Mouse (Mus musculus): ENCODE data around the gene Dbp. TPM values are rescaled to one million over a fixed set of nuclear protein-coding genes. Genes with fewer than 3 reads are reported as not detected.
"Not testable (repeated sequence)": the region's sequence is repeated elsewhere in the genome, so short reads cannot be mapped to it uniquely, and the experiment has no call there.

The Dbp gene
- total and polyA plus RNA-seq, 3 experiments, result 22.5 to 24.4 TPM; not detected in 1

GRCm38 (mm10) chr7:45704730-45705442, at the start of gene Dbp (continued):
- TF ChIP-seq EP300 (IDR thresholded peaks at IDR 0.05; ENCODE audit: low read depth in 1 of 2, low read length in 2 of 2), result no peak; a peak in 1 of 4 replicates
- no peak for TF ChIP-seq CTCF (IDR thresholded peaks at IDR 0.05 in 2 of 3, conservative IDR thresholded peaks at IDR 0.05 in 1 of 3; ENCODE audit: control insufficient read depth in 1 of 3, insufficient read depth in 1 of 3, low read depth in 2 of 3, low read length in 3 of 3, poor library complexity in 1 of 3, severe bottlenecking in 1 of 3)
- no peak; a peak in 1 of 4 replicates for TF ChIP-seq USF2 (IDR thresholded peaks at IDR 0.05; ENCODE audit: borderline replicate concordance in 1 of 2, insufficient read depth in 1 of 2, low read depth in 1 of 2, low read length in 2 of 2)

GRCm38 (mm10) chr7:45660746-45661478, 44.0 kb upstream of the Dbp start:
- H3K9me3 ChIP-seq (replicated peaks; ENCODE audit: insufficient read depth, low read length), result no peaks in the 10 kb centered on the region

DNA sequence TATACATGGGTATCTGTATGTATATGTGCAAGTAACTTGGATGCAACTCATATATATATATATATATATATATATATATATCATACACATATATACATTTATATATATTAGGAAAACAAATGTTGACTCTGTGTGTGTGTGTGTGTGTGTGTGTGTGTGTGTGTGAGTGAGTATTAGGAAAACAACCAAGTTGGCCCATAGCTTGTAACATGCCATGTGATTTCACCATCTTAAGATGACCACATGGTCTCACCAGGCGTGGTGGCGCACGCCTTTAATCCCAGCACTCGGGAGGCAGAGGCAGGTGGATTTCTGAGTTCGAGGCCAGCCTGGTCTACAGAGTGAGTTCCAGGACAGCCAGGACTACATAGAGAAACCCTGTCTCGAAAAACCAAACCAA, 43.2 kb upstream of the Dbp start:
- H3K27me3 ChIP-seq (ENCODE audit: control insufficient read depth in 1 of 2, insufficient read depth in 2 of 2, low read length in 2 of 2); H3K79me2 ChIP-seq (ENCODE audit: control insufficient read depth, insufficient read depth, low read length, poor library complexity); H3K4me1 ChIP-seq (ENCODE audit: control insufficient read depth in 1 of 2, insufficient read depth in 2 of 2, low read length in 2 of 2); H3K36me3 ChIP-seq (ENCODE audit: control insufficient read depth in 1 of 2, insufficient read depth in 2 of 2, low read length in 2 of 2); H3K9ac ChIP-seq (ENCODE audit: control insufficient read depth, low read depth, low read length, poor library complexity, severe bottlenecking); H3K9me3 ChIP-seq (replicated peaks; ENCODE audit: insufficient read depth, low read length); DNase-seq (ENCODE audit: low read depth, low spot score); H3K4me3 ChIP-seq (ENCODE audit: control insufficient read depth in 1 of 2, insufficient read depth in 1 of 2, low read depth in 2 of 2, low read length in 2 of 2); H3K27ac ChIP-seq (ENCODE audit: control insufficient read depth, low read depth, low read length): not testable (repeated sequence)

More at GRCm38 (mm10) chr7:45660746-45661478, 44.0 kb upstream of the Dbp start:
- no peak for TF ChIP-seq TCF12 (IDR thresholded peaks at IDR 0.05; ENCODE audit: low read depth, low read length)
- TF ChIP-seq KAT2A (conservative IDR thresholded peaks at IDR 0.05; ENCODE audit: low read depth, low read length), result no peak
- no peak for TF ChIP-seq ZKSCAN1 (IDR thresholded peaks at IDR 0.05; ENCODE audit: low read depth, low read length)
- TF ChIP-seq ETS1 (IDR thresholded peaks at IDR 0.05; ENCODE audit: low read depth, low read length), result no peak
- no peak for TF ChIP-seq GABPA (IDR thresholded peaks at IDR 0.05; ENCODE audit: low read depth, low read length)
- TF ChIP-seq MYB (IDR thresholded peaks at IDR 0.05; ENCODE audit: low read depth, low read length), result no peak
- no peak for TF ChIP-seq CHD1 (IDR thresholded peaks at IDR 0.05; ENCODE audit: low read depth, low read length)
- no peak for TF ChIP-seq POLR2A (IDR thresholded peaks at IDR 0.05; ENCODE audit: control insufficient read depth in 1 of 2, insufficient read depth in 1 of 2, low read depth in 1 of 2, low read length in 2 of 2, poor library complexity in 1 of 2)
- TF ChIP-seq NELFE (IDR thresholded peaks at IDR 0.05; ENCODE audit: low read depth, low read length), result no peak
- TF ChIP-seq MAZ (IDR thresholded peaks at IDR 0.05; ENCODE audit: low read depth, low read length), result no peak
- no peak for TF ChIP-seq MYC (IDR thresholded peaks at IDR 0.05; ENCODE audit: low read depth, low read length)
- TF ChIP-seq MEF2A (IDR thresholded peaks at IDR 0.05; ENCODE audit: extremely low read depth, insufficient replicate concordance, low read depth, low read length, poor library complexity, severe bottlenecking), result no peak
- no peak for TF ChIP-seq USF1 (IDR thresholded peaks at IDR 0.05; ENCODE audit: low read depth, low read length)
- no peak for DNase-seq (ENCODE audit: low read depth, low spot score)
- H3K27me3 ChIP-seq (ENCODE audit: control insufficient read depth in 1 of 2, insufficient read depth in 2 of 2, low read length in 2 of 2), result peaks cover 0 to 3% of the 10 kb centered on the region in 2 experiments; a peak in 2 of 4 replicates
- H3K27ac ChIP-seq (ENCODE audit: control insufficient read depth, low read depth, low read length), result no peak overlapping the region
- no peaks in the 10 kb centered on the region for H3K36me3 ChIP-seq (ENCODE audit: control insufficient read depth in 1 of 2, insufficient read depth in 2 of 2, low read length in 2 of 2)
- H3K9ac ChIP-seq (ENCODE audit: control insufficient read depth, low read depth, low read length, poor library complexity, severe bottlenecking), result no peak overlapping the region
- H3K4me3 ChIP-seq (ENCODE audit: control insufficient read depth in 1 of 2, insufficient read depth in 1 of 2, low read depth in 2 of 2, low read length in 2 of 2), result no peak overlapping the region
- no peaks in the 10 kb centered on the region for H3K79me2 ChIP-seq (ENCODE audit: control insufficient read depth, insufficient read depth, low read length, poor library complexity)
- H3K4me1 ChIP-seq (ENCODE audit: control insufficient read depth in 1 of 2, insufficient read depth in 2 of 2, low read length in 2 of 2), result no peaks in the 10 kb centered on the region
